Mouse (Mus musculus): ENCODE data around the gene Ccnd2. TPM values are rescaled to one million over a fixed set of nuclear protein-coding genes. Genes with fewer than 3 reads are reported as not detected.
A peak's percentile ranks its signal among the peaks of the same experiment; 100 is the strongest.

Ccnd2 gene
- polyA plus RNA-seq, 1 experiment: 13.9 TPM

- H3K79me2 ChIP-seq (ENCODE audit: control insufficient read depth, insufficient read depth): no peaks in the 10 kb centered on the region
- no peaks in the 10 kb centered on the region for H3K36me3 ChIP-seq (ENCODE audit: control insufficient read depth, insufficient read depth)
- no peak overlapping the region for H3ac ChIP-seq (ENCODE audit: control insufficient read depth, insufficient read length)
- no peak for TF ChIP-seq TCF12 (IDR thresholded peaks at IDR 0.05; ENCODE audit: insufficient read depth, poor library complexity, severe bottlenecking)
- TF ChIP-seq MYOD1 (IDR thresholded peaks at IDR 0.05; ENCODE audit: control insufficient read depth in 1 of 3, insufficient read length in 2 of 3, low read depth in 2 of 3): no peak
- no peak overlapping the region for H3K4me3 ChIP-seq
- peaks cover 60% of the 10 kb centered on the region for H3K27me3 ChIP-seq (ENCODE audit: control insufficient read depth, insufficient read depth, insufficient read length)
- H3K4me2 ChIP-seq (ENCODE audit: low read depth): peak overlapping the region; percentile 64
These were observed 358 bp downstream of the Ccnd2 start for GRCm38 (mm10) chr6:127151565-127152105.

GRCm38 (mm10) chr6:127150663-127151564 is 1.1 kb downstream of the Ccnd2 start:
- Histone ChIP-seq H3K4me2 (ENCODE audit: low read depth) (peak overlapping the region; percentile 84), H3K4me3 (peak overlapping the region; percentile 73), H3K27me3 (ENCODE audit: control insufficient read depth, insufficient read depth, insufficient read length) (peaks cover 60% of the 10 kb centered on the region), H3K36me3 (ENCODE audit: control insufficient read depth, insufficient read depth) (no peaks in the 10 kb centered on the region), H3K79me2 (ENCODE audit: control insufficient read depth, insufficient read depth) (no peaks in the 10 kb centered on the region), H3ac (ENCODE audit: control insufficient read depth, insufficient read length) (no peak overlapping the region)
- TF ChIP-seq TCF3 (IDR thresholded peaks at IDR 0.05; ENCODE audit: insufficient read length, low read depth): no peak
- TF ChIP-seq POLR2AphosphoS2 (IDR thresholded peaks at IDR 0.05; ENCODE audit: insufficient read length, low read depth): peak; percentile 91
- peak; percentile 95 for TF ChIP-seq POLR2A (IDR thresholded peaks at IDR 0.05; ENCODE audit: insufficient read length, low read depth)
- no peak for TF ChIP-seq REST (IDR thresholded peaks at IDR 0.05; ENCODE audit: insufficient read depth, insufficient read length)

DNA sequence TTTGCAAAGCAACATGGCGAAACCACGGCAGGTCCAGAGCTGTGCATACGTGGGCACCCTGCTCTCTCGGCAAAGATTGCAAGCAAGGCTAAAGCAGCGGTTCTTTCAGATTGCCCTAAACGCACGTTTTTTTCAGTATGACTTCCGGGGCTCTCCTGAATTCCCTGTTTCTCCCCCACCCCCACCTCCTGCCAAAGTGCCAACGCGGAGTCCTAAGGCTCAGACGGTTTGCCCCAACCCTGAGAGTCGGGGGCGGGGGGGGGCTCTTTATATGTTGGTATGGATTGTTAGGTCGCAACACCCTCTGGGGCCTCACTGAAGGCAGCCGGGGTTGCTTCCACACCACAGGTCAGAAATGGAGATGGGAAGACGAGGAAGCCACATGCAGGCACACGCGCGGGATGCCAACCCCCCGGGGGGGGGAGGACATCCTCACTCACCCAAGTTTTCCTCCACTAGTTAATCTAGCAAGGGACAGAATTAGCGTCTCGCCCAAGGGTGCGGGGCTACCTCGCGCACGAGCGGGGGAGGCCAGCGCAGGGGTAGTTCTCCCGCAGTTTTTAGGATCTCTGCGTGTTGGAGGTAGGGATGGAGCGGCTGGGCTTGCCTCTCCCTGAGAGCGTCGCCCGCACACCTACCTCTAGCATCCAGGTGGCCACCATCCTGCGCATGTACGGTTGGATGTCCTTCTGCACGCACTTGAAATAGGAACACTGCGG is 1.9 kb downstream of the Ccnd2 start:
- Histone ChIP-seq H3K4me2 (ENCODE audit: low read depth) (peak overlapping the region; percentile 84), H3K79me2 (ENCODE audit: control insufficient read depth, insufficient read depth) (no peaks in the 10 kb centered on the region), H3K36me3 (ENCODE audit: control insufficient read depth, insufficient read depth) (no peaks in the 10 kb centered on the region), H3ac (ENCODE audit: control insufficient read depth, insufficient read length) (peak overlapping the region; percentile 1), H3K4me3 (peak overlapping the region; percentile 73), H3K27me3 (ENCODE audit: control insufficient read depth, insufficient read depth, insufficient read length) (peaks cover 53% of the 10 kb centered on the region)
- TF ChIP-seq POLR2A (IDR thresholded peaks at IDR 0.05; ENCODE audit: insufficient read length, low read depth) (peak; percentile 2), CEBPB (IDR thresholded peaks at IDR 0.05; ENCODE audit: insufficient read depth, poor library complexity, severe bottlenecking) (no peak), MAX (IDR thresholded peaks at IDR 0.05; ENCODE audit: low read depth) (no peak)

- H3K79me2 ChIP-seq (ENCODE audit: control insufficient read depth, insufficient read depth): no peaks in the 10 kb centered on the region
- H3K36me3 ChIP-seq (ENCODE audit: control insufficient read depth, insufficient read depth): no peaks in the 10 kb centered on the region
- no peak for TF ChIP-seq REST (IDR thresholded peaks at IDR 0.05; ENCODE audit: insufficient read depth, insufficient read length)
- no peak for TF ChIP-seq MYOD1 (IDR thresholded peaks at IDR 0.05; ENCODE audit: control insufficient read depth in 1 of 3, insufficient read length in 2 of 3, low read depth in 2 of 3)
- TF ChIP-seq MYOG (IDR thresholded peaks at IDR 0.05; ENCODE audit: control insufficient read depth in 1 of 3, insufficient read depth in 1 of 3, insufficient read length in 2 of 3, low read depth in 2 of 3): no peak
- no peak for TF ChIP-seq USF1 (IDR thresholded peaks at IDR 0.05; ENCODE audit: low read depth)
- no peak for TF ChIP-seq E2F4 (IDR thresholded peaks at IDR 0.05; ENCODE audit: insufficient read depth)
- no peak for TF ChIP-seq TCF3 (IDR thresholded peaks at IDR 0.05; ENCODE audit: insufficient read length, low read depth)
- no peak for TF ChIP-seq POLR2AphosphoS2 (IDR thresholded peaks at IDR 0.05; ENCODE audit: insufficient read length, low read depth)
- TF ChIP-seq POLR2A (IDR thresholded peaks at IDR 0.05; ENCODE audit: insufficient read length, low read depth): peak; percentile 10
- H3K27me3 ChIP-seq (ENCODE audit: control insufficient read depth, insufficient read depth, insufficient read length): peaks cover 47% of the 10 kb centered on the region
- peak overlapping the region; percentile 73 for H3K4me3 ChIP-seq
- peak overlapping the region; percentile 1 for H3ac ChIP-seq (ENCODE audit: control insufficient read depth, insufficient read length)
- peak overlapping the region; percentile 84 for H3K4me2 ChIP-seq (ENCODE audit: low read depth)
These were observed 2.6 kb downstream of the Ccnd2 start for GRCm38 (mm10) chr6:127149303-127149943.

DNA sequence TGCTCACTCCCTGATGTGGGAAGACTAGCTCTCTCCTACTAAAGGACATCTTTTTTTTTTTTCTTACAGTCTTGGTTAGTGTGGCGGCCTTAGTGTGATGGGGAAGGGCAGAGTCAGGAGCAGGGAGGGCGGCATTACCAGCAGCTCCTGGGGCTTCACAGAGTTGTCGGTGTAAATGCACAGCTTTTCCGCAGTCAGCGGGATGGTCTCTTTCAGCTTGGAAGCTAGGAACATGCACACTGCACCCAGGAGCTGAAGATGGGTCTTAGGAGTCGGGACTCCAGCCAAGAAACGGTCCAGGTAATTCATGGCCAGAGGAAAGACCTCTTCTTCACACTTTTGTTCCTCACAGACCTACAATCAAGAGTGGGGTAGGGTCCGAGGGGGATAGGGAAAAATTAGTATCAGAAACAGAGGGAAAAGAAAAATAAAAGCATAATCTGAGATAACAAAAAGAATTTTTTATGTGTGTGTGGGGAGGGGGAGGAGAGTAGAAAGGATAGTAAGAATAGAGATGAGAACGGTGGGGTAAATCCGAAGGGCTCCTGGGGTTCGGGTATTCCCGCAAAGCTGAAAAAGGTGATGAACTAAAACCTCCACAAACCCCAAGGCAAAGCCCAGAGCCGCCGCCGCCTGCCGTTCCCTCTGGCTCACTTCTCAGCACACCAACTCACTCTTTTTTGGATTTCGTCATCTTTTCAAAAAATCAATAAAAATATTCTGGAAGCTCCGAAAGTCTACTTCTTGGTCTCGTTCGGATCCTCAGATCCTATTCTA is 3.3 kb downstream of the Ccnd2 start:
- TF ChIP-seq TCF3 (IDR thresholded peaks at IDR 0.05; ENCODE audit: insufficient read length, low read depth) (no peak), E2F4 (IDR thresholded peaks at IDR 0.05; ENCODE audit: insufficient read depth) (no peak)
- H3K4me3 ChIP-seq: peak overlapping the region; percentile 73
- H3ac ChIP-seq (ENCODE audit: control insufficient read depth, insufficient read length): peak overlapping the region; percentile 1
- H3K4me2 ChIP-seq (ENCODE audit: low read depth): peak overlapping the region; percentile 84
- no peaks in the 10 kb centered on the region for H3K36me3 ChIP-seq (ENCODE audit: control insufficient read depth, insufficient read depth)
- H3K79me2 ChIP-seq (ENCODE audit: control insufficient read depth, insufficient read depth): no peaks in the 10 kb centered on the region
- peaks cover 40% of the 10 kb centered on the region for H3K27me3 ChIP-seq (ENCODE audit: control insufficient read depth, insufficient read depth, insufficient read length)

Measured in myocyte (in vitro differentiated cells).